Mouse (Mus musculus): ENCODE data around the gene Kantr.

Gene Kantr

GRCm38 (mm10) chrX:152271189-152271588 lies 56.1 kb downstream of the Kantr start:
- peak; percentile 12 for DNase-seq
